Mouse (Mus musculus) spleen, postnatal 14 days (tissue): Measurements from ENCODE around the gene Rassf5.
A peak's percentile ranks its signal among the peaks of the same experiment; 100 is the strongest.

Experiments
- DNase-seq, 2 experiments: peaks; one replicate each; pipeline ENCODE4 v3.0.0; 2021 to 2022; ENCODE audit warnings: low spot score in 2 of 2

Rassf5 gene

DNA sequence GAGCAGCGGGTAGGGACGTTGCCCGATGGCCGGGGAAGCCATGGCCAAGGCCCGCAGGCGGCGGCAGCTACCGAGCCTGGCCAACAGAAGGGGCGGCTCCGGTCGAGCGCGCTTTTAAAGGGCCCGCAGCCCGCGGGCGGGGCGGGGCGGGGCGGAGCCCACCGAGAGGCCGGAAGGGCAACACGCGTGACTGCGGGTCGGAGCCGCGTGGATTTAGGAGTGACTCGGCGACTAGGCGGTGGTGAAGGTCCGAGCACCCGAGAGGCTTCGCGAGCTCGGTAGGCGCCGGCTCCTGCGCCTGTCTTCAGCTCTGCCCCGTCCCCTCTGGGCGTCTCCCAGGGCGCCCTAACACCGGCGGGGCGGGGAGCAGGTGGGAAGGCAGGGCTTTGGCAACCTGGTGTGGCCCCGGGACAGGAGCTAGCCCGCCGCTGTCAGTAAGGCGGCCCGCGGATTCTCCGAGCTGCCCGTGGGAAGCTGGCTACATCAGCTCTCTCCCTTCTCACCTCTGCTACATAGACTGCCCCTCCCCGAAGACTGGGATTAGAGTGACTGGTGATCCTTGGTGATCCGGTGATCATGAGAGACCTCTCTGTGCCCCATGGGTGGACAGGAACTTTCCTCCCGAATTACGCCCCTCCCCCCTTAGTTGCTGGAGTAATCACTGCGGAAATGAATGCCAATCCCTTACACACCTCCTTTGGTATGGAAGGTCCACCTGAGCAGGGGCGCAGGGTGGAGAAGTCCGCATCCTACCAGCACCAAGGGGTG is at the start of gene Rassf5:
Rassf5 (minus strand) TSS at position 170 of the 768 bp plus-strand sequence.
- peak; percentile 24 for DNase-seq

- no peak for DNase-seq
Measured at GRCm38 (mm10) chr1:131293922-131294250, 48.8 kb upstream of the Rassf5 start.

- DNase-seq, result no peak
Measured at GRCm38 (mm10) chr1:131293221-131293921, 48.3 kb upstream of the Rassf5 start.

DNA sequence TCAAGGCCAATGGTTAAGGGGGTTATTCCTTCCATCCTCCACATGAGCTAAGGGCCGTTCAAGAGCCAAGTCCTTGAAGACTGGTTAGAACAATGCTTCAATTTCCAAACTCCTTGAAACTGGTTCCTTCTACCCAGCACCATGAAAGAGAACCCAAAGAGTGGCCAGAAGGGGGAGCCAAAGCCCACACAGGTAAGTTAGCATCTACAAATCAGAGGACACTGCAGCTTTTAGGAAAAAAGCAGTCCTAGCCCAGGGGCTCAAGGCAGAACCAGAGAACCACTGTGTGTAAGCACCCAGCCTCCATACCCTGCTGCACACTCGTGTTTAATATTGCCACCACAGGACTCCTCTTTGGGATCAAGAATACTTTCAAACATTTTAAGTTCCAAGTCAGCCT is 45.6 kb upstream of the Rassf5 start:
- peak in 1 of 2 experiments; percentile 58 for DNase-seq

DNA sequence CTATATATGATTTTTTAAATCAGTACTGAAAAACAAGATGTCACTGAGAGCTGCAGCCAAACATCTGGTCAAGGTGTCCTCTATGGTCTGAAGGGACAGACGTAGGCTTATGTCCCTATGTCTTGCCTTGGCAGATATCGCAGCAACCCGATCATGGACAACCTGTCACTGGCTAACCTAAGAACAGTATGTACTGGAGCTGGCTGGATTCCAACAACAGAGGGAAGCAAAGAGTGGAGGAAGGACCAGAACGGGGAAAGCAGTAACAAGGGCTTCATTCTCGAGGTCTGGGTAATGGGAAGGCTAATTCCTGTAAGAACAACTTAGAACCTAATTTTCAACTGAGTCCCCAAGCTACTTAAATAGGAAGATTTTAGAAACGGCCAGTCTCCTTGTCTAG is 43.9 kb upstream of the Rassf5 start:
- DNase-seq, result no peak

GRCm38 (mm10) chr1:131287267-131287666 is 42.2 kb upstream of the Rassf5 start:
- DNase-seq, result no peak

- no peak for DNase-seq
Measured at GRCm38 (mm10) chr1:131286803-131287202, 41.7 kb upstream of the Rassf5 start.

DNA sequence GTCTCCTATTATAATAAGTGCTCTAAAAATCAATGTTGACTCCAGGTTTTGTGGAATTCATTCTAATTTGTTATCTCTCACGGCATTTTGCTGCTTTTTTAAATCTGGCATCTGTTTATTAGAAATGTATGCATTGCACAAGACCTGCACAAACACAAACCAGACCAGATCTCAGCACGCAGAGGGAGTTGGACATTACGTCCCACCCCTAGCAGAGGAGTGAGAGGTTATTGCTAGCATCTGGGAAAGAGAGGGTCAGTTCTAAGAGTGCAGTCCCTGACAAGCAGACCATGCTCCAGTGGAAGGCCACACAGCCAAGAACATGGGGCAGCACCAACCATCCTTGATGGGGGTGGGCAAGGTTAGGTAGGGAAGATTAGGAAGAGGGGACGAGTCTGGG is 39.6 kb upstream of the Rassf5 start:
- no peak for DNase-seq

- no peak for DNase-seq
Measured at GRCm38 (mm10) chr1:131284167-131284566, 39.1 kb upstream of the Rassf5 start.

DNA sequence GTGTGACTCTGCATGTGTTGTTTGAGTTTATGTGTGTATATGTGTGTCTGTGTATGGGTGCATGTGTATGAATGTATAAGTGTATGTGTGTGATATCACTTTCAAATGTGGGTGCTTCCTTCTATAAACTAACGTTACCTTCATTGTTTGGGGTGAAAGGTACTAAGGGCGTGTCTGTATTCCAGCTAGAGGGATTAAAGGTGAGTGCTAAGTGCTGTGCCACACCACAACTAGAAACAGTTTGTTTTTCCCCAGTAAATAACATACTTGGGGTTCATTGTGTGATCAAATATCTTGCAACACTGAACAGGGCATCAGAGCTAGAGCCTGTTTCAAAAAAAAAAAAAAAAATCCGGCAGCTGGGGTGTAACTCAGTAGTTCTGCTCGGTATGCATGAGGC is 36.7 kb upstream of the Rassf5 start:
- DNase-seq, result no peak

- no peak for DNase-seq
Measured at GRCm38 (mm10) chr1:131280280-131280679, 35.2 kb upstream of the Rassf5 start.

- DNase-seq, result no peak
Measured at GRCm38 (mm10) chr1:131279456-131279776, 34.4 kb upstream of the Rassf5 start, which contains the start of gene Ikbke. Gene Ikbke, minus strand, starts transcription at chr1:131279606.

DNA sequence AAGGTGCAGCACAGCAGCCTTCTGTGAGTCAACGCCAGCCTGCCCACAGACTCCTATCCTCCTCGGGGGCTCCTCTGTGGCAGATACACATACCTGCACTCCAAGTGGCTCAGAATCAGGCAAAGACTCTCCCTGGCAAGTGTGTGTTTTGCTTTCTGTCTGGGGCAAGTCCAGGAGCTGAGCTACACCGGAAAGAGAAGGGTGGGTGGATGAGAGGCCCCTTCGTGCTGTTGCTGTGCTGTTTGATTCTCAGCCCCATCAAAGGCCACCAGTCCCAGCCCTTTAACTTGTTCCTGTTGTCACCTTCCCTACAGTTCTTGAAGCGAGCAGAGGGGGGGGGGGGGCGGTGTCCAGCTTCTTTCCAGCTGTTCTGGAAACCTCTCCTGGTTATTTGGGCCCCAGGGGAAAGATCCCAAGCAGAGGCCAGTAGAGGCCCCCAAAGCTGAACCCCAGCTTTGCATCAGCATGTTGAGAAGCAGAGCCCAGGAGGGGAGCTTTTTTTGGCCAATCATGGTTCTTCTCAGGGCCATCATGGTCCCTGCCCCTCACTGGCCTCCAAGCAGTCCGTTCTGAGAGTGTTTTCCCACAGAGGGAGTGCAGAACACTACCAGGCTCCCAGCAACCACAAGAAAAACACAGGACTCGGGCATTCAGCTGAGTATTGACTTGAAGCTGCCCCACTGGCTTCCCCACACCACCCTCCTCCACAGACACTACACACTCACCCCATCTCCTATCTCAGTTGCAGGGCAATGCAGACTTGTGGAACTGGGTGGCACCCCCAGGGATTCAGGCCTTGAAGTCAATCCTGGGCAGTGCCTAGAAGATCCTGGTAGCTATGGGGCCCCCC is 33.8 kb upstream of the Rassf5 start:
- DNase-seq, result no peak

DNA sequence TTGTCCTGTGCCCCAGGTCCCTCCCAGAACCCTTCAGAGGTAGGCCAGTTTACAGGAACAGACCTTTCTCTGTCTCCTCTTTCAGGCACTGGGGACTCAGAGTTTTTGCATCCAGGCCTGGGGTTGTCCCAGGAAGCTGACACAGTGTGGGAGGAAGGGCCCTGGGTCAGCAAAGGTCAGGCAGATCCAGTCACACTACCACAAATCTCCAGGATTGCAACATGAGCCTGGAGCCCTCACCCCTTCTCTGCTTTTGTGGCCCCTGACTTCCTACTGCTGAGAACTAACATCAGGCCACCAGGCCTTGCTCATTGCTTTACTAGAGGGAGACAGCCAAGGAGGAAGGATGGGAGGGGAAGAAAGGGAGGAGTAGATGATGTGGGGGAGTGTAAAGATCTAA is 31.8 kb upstream of the Rassf5 start:
- DNase-seq, result no peak

DNA sequence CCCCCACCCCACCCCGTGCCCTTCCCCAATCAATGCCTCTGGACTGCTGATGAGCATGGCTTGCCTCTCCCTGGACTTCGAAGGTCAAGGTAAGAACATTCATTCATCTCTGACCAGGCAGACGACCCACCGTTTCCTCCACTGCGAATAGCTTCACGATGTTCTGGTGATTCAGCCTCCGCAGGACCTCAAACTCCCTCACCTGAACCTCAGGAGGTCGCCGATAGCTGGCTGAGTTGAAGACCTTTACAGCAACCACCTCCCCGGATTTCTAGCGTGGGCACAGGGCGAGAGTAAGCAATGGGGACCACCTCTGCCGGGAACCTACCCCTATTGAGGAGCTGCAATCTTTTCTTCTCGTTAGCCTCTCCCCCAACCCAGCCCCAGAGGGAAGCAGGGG is 30.5 kb upstream of the Rassf5 start:
- DNase-seq, result no peak

DNA sequence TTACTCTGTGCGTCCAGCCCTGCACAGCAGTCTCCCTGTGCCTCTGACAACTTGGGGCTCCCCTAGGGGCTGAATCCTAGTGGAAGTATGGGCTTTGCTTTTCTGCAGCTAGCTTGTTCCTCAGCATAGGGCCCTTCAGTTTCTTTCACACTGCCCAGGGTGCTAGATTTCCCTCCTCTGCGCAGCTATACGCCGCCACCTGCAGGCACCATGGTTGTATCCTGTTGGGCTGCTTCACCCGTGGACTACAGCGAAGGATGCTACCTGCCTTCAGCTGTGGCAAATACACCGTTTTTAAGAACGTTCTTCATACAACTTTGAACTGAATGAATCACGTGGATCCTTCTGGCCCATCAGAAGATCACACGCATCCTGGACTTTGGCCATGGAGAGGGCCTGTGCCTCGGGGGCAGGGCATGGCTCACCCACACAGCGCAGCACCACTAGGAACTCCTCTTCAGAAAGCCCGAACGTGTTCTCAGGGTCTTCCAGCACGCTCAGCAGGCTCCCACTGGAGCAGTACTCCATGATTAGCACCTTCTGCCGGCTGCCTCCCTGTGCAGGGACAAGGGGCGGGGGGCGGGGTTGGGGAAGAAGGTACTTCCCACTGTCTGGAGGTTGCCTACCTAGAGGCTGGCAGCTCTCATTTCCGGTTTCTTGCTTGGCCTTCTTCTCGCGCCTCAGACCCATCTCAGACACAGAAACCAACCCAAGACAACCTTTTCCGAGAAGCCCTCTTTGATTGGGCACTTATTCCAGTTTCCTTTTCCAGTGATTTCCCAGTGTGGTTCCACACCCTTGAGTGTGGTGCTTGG is 29.9 kb upstream of the Rassf5 start:
- DNase-seq, result no peak

DNA sequence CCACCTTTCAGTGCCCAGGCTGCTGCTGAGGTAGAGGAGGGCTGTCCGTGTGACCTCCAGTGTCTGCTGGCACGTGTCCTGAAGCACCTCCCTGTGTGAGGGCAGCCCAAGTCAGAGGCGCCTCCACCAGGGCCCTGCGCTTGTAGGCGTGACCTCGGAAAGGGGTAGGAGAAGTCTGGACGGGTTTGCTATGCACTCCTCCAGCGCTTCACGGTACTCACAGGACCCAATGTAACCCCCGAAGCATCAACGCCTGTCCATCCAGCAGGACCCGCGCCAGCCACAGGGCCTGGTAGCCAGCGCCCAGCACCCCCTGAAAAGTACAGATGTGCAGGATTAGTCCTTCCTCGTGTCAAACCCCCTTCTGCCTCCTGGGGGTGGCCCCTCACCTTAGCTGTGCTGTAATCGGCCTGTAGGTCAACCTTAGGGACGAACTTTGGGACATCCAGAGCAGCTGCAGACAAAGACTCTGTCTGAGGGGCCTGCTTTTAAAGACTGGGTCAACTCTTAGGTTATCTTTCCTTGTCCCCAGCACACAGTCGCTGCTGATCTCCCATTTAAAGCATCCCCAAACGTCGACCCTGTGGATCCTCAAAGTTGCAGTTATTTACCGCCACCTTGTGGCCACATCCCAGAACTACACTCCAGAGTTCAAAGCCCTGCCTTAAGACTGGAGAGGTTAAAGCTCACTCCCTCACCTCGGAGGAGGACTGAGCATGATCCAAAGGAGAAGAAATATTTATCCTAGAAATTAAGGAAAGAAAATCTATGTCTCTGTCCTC is 24.9 kb upstream of the Rassf5 start:
- peak; percentile 37 to 68 for DNase-seq

- no peak for DNase-seq
Measured at GRCm38 (mm10) chr1:131268776-131269175, 23.7 kb upstream of the Rassf5 start.

DNA sequence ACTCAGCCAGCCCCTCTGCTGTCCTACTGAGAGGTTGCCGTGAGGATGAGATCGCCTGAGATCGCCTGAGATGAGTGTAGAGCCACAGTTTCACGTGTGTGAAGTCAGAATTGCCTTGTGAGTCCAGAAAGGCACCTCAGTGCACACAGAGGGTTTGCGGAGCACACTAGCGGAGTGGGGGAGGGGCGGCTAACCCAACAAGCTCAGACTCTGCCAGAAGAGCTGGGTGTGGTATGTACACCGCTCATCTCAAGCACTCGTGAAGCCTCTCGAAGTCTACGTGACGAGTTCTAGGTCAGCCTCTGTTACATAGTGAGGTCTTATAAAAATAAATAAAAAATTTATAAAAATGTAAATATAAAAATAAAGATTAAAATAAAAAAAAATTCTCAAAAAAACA is 18.8 kb upstream of the Rassf5 start:
- DNase-seq, result no peak

- DNase-seq, result peak; percentile 33 to 67
Measured at GRCm38 (mm10) chr1:131260309-131260656, 15.2 kb upstream of the Rassf5 start.
